Mouse (Mus musculus): ENCODE data around the gene Pawr.

DNA sequence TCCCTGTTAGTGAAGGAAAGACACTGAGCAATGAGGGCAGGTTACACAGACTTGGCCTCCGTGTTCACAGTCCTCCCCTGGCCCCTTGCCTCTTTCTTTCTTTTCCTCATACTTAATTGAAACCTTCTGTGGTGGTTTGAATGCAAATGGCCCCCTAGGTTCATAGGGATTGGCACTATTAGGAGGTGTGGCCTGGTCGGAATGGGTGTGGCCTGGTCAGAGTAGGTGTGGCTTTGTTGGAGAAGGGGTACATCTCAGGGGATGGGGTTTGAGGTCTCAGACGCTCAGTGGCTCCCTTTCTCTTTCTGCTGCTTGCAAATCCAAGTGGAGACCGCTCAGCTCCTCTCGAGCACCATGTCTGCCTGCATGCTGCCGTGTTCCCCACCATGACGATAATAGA lies 37.2 kb upstream of the Pawr start:
- no peak for TF ChIP-seq GATA1 (IDR thresholded peaks at IDR 0.05; ENCODE audit: borderline replicate concordance, low read length)
- no peak for TF ChIP-seq FLI1 (IDR thresholded peaks at IDR 0.05; ENCODE audit: low read length)

Data from megakaryocyte, embryonic 14.5 days (primary cell).